Mouse (Mus musculus): ENCODE data around the gene Serpine2.

Serpine2 gene

GRCm38 (mm10) chr1:79755376-79755775 is 105.6 kb downstream of the Serpine2 start:
- DNase-seq: no peak

DNA sequence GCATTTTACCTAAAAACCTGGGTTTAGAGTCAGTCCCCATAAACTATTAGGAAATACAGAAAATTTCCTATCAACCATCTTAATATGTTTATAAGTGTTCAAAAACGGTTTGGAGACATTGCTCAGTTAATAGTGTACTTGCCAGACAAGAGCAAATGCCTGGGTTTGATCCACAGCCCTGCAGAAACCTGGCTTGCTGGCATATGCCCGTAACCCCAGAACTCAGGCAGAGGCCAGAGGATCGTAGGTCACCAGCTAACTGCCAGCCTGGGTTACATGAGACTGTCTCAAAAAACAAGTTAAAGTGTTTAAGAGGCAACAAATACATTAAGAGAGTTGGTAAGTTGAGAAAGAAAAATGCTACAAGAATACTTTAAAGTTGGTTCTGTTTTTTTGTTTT is 106.0 kb downstream of the Serpine2 start:
- no peak for DNase-seq

- DNase-seq: no peak
Observed at GRCm38 (mm10) chr1:79753456-79753855, 107.5 kb downstream of the Serpine2 start.

- DNase-seq: no peak
Observed at GRCm38 (mm10) chr1:79752714-79753340, 108.2 kb downstream of the Serpine2 start.

- DNase-seq: no peak
Observed at GRCm38 (mm10) chr1:79752015-79752695, 108.8 kb downstream of the Serpine2 start.

- no peak for DNase-seq
Observed at GRCm38 (mm10) chr1:79751186-79751585, 109.8 kb downstream of the Serpine2 start.

DNA sequence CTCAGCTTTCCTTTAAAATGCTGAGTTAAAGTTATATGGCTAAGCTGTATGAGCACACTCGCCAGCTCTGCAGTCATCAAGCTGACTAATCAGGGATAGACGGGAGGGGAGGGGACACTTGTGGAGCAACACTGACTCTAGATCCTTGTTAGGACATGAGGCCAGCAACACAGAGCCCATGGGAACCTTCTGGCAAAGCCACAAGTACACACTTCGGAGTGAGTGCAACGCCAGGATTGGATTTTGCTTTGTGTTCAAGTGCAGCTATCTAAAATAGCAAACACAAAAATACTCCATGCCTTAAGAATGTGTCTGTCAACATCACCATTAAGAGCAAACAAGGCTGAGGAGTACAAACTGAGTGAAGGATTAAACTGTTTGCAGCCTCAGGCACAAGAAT is 114.9 kb downstream of the Serpine2 start:
- DNase-seq: no peak
